Comparison of ENCODE assay signal across 8 mouse cellular contexts in genomic region chr9:40241951-40242888, GRCm38 (mm10). TPM values are rescaled to one million over a fixed set of nuclear protein-coding genes. Genes with fewer than 3 reads are reported as not detected.
A peak's percentile ranks its signal among the peaks of the same experiment; 100 is the strongest.
DNase-seq lines count a peak whose midpoint lies in the region; ATAC-seq lines count a peak whose summit lies in the region.

No protein-coding gene starts in this region.

- peak overlapping the region; percentile 57 for H3K4me2 ChIP-seq in liver, embryonic 12.5 days

- H3K36me3 ChIP-seq in liver, embryonic 12.5 days = no peaks in the 10 kb centered on the region

- ATAC-seq in cerebellum, adult (ENCODE audit: insufficient number of reproducible peaks, low FRiP score, low TSS enrichment) = 0 out of 2 replicates have a peak, but pooled peaks have one; percentile 26
- no peak for ATAC-seq in liver, embryonic 12.5 days

- peaks cover 29% of the 10 kb centered on the region for H3K27me3 ChIP-seq in liver, embryonic 12.5 days (replicated peaks)

- H3K4me1 ChIP-seq in brown adipose tissue, adult 24 weeks (ENCODE audit: control insufficient read depth, insufficient read depth, insufficient read length, low read length) = peaks cover 3% of the 10 kb centered on the region; the same call in 1 of the 2 replicates
- H3K4me1 ChIP-seq in liver, embryonic 12.5 days = peaks cover 5% of the 10 kb centered on the region; the same call in 1 of the 2 replicates

- DNase-seq in cerebellum, adult 11-12 months = no peak
- DNase-seq in frontal cortex, postnatal 14 days (ENCODE audit: low spot score in 2 of 2) = peak; percentile 23 to 27
- DNase-seq in kidney, postnatal 36 days = peak; percentile 14 to 31
- peak; percentile 50 to 52 for DNase-seq in right cerebral cortex, adult 2 months (ENCODE audit: low spot score in 2 of 2)
- DNase-seq in c-Kit-positive CD71-positive TER-119-positive erythroid progenitor cells, embryonic 14.5 days (ENCODE audit: low spot score) = no peak

- peak overlapping the region; percentile 50 for H3K4me3 ChIP-seq in brown adipose tissue, adult 24 weeks (ENCODE audit: insufficient read depth, low read depth, low read length)
- peak overlapping the region; percentile 31 for H3K4me3 ChIP-seq in liver, embryonic 12.5 days

- no peak overlapping the region for H3K27ac ChIP-seq in brown adipose tissue, adult 24 weeks (replicated peaks; ENCODE audit: low read depth, low read length)
- no peak overlapping the region for H3K27ac ChIP-seq in liver, embryonic 12.5 days

- H3K9ac ChIP-seq in liver, embryonic 12.5 days = no peak overlapping the region

- no peaks in the 10 kb centered on the region for H3K9me3 ChIP-seq in liver, embryonic 12.5 days (replicated peaks)

- WGBS in liver, embryonic 12.5 days (ENCODE audit: insufficient replicate concordance) = 48% methylated on average over 13 of the region's 13 CpGs

RNA-seq across cellular contexts. Expression of gene Scn3b, which starts 26.8 kb away (rescaled TPM):
- 0.38 TPM in 1 of 2 replicates, not detected in the other for polyA plus RNA-seq in brown adipose tissue, adult 24 weeks (2012; ENCODE audit: insufficient read depth, insufficient read length, missing spikeins)
- 0.12 and 0.55 TPM in 2 replicates for polyA plus RNA-seq in liver, embryonic 12.5 days (2016; fragmentation: Nextera tagmentation; extraction: Ambion mirVana)

RNA-seq across cellular contexts. Expression of gene Zfp202, which starts 50.1 kb away (rescaled TPM):
- polyA plus RNA-seq in brown adipose tissue, adult 24 weeks (2012; ENCODE audit: insufficient read depth, insufficient read length, missing spikeins) = 0.95 and 1.5 TPM in 2 replicates
- polyA plus RNA-seq in liver, embryonic 12.5 days (2016; fragmentation: Nextera tagmentation; extraction: Ambion mirVana) = 2.1 TPM in 2 replicates

Comparison
In these comparisons a context has a peak if more than half of its experiments do, and no peak if none do; other contexts are left out.
1. DNase-seq: peak in frontal cortex, postnatal 14 days (2 of 2), kidney, postnatal 36 days (2 of 2) and right cerebral cortex, adult 2 months (2 of 2); none in cerebellum, adult 11-12 months (single experiment) and c-Kit-positive CD71-positive TER-119-positive erythroid progenitor cells, embryonic 14.5 days (single experiment).